Mouse (Mus musculus) adrenal gland, postnatal 4 days (tissue): ENCODE measurements around the gene Tmem69. TPM values are rescaled to one million over a fixed set of nuclear protein-coding genes. Genes with fewer than 3 reads are reported as not detected.

Experiments used
- DNase-seq, 2 experiments: peaks; one replicate each; pipeline ENCODE4 v3.0.0; 2021 to 2022; ENCODE audit warnings: low spot score in 2 of 2, mixed read lengths in 2 of 2
- long read RNA-seq, 2 experiments: library from polyadenylated mRNA; stranded (forward); transcript quantifications; one replicate each; pipeline ENCODE4 v2.0.0; 2021
- total RNA-seq, 2 experiments: library from RNA; stranded (reverse); gene quantifications; 2 replicates each; pipeline ENCODE4 v1.2.3; 2021

Gene Tmem69
- total RNA-seq, result 10 to 100 TPM; 17.8 to 18.4 TPM
- long read RNA-seq, experiment 1, partial matches to known transcripts, result 0 of 3 reads
- long read RNA-seq, experiment 1, other reads (novel, unspliced or antisense), result 2 of 3 reads
- long read RNA-seq, experiment 2, result 0 reads

GRCm38 (mm10) chr4:116555413-116556300 is at the start of gene Tmem69:
Gene Tmem69 (minus strand): TSS chr4:116555936.
- peak; percentile 31 to 60 for DNase-seq

GRCm38 (mm10) chr4:116596978-116597881 is 41.5 kb upstream of the Tmem69 start:
- peak; percentile 65 to 82 for DNase-seq

DNA sequence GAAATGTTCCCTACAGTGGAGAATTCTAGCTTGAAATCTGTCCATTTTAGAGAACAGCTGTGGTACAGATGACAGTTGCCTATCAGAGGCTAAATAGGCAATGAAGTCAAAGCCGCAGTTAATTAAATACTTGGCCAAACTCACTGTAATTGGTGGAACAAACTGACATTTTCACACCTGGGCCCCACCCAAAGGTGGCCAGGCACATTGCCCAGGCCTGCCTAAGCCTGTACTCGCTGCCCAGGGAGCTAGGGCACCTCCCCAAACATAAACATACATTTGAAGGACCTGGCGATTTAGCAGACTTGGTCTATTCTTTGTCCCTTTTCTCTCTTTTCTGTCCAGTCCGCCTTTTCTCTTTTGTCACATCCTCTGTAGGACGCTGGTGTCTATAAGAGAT is 40.6 kb upstream of the Tmem69 start, which contains the start of gene Ccdc17:
Gene Ccdc17, plus strand, starts transcription at position 276 of the 400 bp plus-strand sequence.
- DNase-seq, result no peak

DNA sequence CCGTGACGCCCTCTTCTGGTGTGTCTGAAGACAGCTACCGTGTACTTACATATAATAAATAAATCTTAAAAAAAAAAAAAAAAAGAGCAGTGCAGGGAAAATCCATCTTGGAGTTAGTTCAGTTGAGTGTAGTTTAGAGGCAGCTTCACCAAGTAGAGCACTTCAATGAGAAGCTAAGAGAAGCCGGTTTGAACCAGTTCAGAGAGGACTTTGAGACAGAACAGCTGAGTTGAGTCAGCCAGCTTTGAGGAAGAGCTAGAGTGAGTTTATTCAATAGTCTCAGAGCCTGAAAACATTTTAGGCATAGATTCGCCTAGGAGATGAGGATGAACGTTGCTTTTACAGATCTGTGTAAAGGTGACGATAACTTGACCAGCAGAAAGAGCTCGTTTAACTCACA is 40.1 kb upstream of the Tmem69 start:
- DNase-seq, result no peak

DNA sequence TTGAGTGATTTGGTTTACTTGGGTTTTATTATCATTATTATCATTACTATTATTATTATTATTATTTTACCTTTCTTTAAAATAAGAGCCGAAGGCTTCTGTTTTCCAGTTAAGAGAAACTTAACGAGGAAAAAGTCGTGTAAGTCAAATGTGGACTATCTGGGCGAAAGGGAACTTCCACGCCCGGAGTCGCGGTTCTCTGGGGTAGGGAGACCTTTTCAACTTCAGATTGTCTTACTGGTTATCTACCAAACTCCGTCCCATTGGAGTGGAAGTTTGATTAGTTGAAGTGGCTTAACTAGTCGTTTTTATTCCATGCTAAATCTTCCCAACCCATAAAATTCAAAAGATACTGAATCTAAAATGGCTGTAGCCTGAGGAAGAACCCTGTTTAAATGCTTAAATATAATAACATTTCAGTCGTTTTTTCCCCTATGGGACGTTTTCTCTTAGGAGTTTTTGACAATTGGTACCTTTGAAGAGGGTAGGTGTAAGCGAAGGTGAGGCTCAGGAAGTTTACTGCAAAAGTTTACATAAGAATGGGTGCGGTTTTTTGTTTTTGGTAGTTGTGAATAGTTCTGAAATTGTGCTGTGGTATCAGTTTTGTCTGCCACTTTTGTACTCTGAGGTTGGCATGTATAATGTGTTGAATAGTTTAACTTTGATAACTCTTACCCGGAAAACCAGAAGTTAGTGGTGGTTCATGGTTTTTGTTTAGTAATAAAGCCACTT is 2.6 kb upstream of the Tmem69 start:
- no peak for DNase-seq

- DNase-seq, result peak; percentile 97 to 98
These were observed 1.8 kb upstream of the Tmem69 start, which contains the start of gene Gpbp1l1 for GRCm38 (mm10) chr4:116557306-116558121. Gene Gpbp1l1 (plus strand): TSS chr4:116557658.

- peak; percentile 73 to 89 for DNase-seq
These were observed 997 bp upstream of the Tmem69 start for GRCm38 (mm10) chr4:116556561-116557305.

- no peak for DNase-seq
These were observed 2.7 kb downstream of the Tmem69 start for GRCm38 (mm10) chr4:116553035-116553434.

GRCm38 (mm10) chr4:116550432-116550831 is 5.3 kb downstream of the Tmem69 start:
- no peak for DNase-seq

DNA sequence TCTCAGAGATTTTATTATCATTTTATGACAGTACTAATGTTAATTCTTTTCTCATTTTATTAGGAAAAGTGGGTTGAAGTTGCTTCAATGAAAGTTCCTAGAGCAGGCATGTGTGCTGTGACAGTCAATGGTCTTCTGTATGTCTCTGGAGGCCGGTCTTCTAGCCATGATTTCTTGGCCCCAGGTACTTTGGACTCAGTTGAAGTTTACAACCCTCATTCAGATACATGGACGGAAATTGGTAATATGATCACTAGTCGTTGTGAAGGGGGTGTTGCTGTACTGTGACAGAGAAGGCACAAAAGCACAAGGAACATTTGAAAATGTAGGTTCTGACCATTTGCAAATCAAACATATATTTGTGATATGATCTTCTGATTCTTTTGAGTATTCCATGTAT is 18.0 kb downstream of the Tmem69 start:
- no peak for DNase-seq

- DNase-seq, result no peak
These were observed 19.4 kb downstream of the Tmem69 start for GRCm38 (mm10) chr4:116536351-116536750.

DNA sequence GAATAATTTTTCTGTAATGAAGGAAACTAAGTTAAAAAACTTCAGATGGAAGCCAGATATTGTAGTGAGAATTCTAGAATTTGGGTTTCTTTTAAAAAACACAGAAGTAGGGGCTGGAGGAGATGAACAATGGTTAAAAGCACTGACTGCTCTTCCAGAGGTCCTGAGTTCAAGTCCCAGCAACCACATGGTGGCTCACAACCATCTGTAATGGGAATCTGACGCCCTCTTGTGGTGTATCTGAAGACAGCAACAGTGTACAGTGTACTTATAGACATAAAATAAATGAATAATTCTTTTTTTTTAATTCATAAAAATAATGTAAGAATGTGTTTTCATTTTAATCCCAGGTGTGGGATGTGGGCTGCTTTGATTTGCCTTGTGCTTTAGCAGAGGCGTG is 24.6 kb downstream of the Tmem69 start:
- no peak for DNase-seq

DNA sequence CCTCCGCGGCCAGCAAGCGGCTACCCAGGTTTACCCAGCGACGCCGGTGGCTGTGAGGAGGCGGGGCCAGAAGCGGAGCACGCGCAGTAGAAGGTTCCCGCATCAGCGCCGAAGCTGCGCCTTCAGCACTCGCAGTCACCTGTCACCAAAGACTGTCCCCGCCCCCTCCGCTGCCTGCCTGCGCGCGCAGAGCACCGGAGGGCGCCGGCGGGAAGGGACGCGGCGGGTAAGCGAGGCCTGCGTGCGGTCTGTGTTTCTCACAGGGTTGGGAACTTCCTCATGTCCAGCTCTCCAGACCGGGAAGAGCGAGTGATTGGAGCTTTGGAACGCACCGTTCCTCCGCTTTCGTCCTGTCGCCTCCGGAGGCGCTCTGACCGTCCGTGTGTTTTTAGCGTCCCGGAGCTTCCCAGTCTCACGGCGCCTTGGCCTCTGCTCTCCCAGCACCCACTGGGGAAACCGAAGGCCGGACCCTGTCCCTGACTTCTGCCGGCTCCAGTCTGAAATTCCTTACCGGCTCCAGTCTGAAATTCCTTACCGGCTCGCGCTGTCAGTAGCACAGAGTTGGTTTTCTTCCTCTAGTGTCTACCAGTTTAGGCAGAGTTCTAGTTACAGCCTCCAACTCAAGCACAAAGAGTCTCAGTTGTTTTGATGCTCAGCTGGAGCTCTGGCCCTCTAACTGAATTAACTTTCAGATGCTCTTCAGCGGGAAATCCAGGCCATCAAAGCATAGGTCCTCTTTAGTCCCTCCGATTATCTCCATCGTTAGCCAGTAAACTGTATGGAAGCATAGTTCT is 48.1 kb downstream of the Tmem69 start, which contains the start of gene Ipp:
Gene Ipp, plus strand, starts transcription at position 125 of the 794 bp plus-strand sequence.
- DNase-seq, result peak; percentile 84 to 90

- no peak for DNase-seq
These were observed 48.8 kb downstream of the Tmem69 start for GRCm38 (mm10) chr4:116506886-116507424.
